Mouse (Mus musculus): ENCODE results near the gene Cnga1. TPM values are rescaled to one million over a fixed set of nuclear protein-coding genes. Genes with fewer than 3 reads are reported as not detected.

The Cnga1 gene
- total and polyA plus RNA-seq, 3 experiments = not detected

- in situ Hi-C loops (cut with MboI; ENCODE audit: low pct_ligation_motif_present, low pct_unique_long_range_greater_than_20kb, low sequenced_read_pairs) = no loop called here
- no peaks in the 10 kb centered on the region for H3K27me3 ChIP-seq (replicated peaks)
- no peak overlapping the region for H3K4me2 ChIP-seq (ENCODE audit: insufficient read depth, low read depth, poor library complexity, severe bottlenecking)
Observed at GRCm38 (mm10) chr5:72664854-72665253, 20.8 kb upstream of the Cnga1 start.

GRCm38 (mm10) chr5:72664126-72664525 lies 20.1 kb upstream of the Cnga1 start:
- in situ Hi-C loops (cut with MboI; ENCODE audit: low pct_ligation_motif_present, low pct_unique_long_range_greater_than_20kb, low sequenced_read_pairs) = no loop called here
- no peaks in the 10 kb centered on the region for H3K36me3 ChIP-seq (replicated peaks in 1 of 2; ENCODE audit: control insufficient read depth in 1 of 2, insufficient read depth in 1 of 2, low read length in 1 of 2)
- no peaks in the 10 kb centered on the region; a peak in 1 of 4 replicates for H3K4me1 ChIP-seq (ENCODE audit: control insufficient read depth in 1 of 2, insufficient read depth in 2 of 2)
- no peak overlapping the region for H3K9ac ChIP-seq (ENCODE audit: insufficient read depth, low read depth)
- DNase-seq (ENCODE audit: extremely low read depth) = no peak
- TF ChIP-seq MXI1 (IDR thresholded peaks at IDR 0.05; ENCODE audit: low read depth, low read length) (no peak), NELFE (IDR thresholded peaks at IDR 0.05; ENCODE audit: low read depth, low read length) (no peak), PAX5 (IDR thresholded peaks at IDR 0.05; ENCODE audit: low read length) (no peak), JUN (IDR thresholded peaks at IDR 0.05; ENCODE audit: insufficient read depth, low read depth, low read length) (no peak), POLR2AphosphoS2 (IDR thresholded peaks at IDR 0.05; ENCODE audit: low read depth, low read length) (no peak), ZNF384 (IDR thresholded peaks at IDR 0.05; ENCODE audit: low read depth, low read length) (no peak), MYC (IDR thresholded peaks at IDR 0.05; ENCODE audit: low read depth, low read length) (no peak), POLR2A (IDR thresholded peaks at IDR 0.05; ENCODE audit: low read depth, low read length) (no peak), RCOR1 (conservative IDR thresholded peaks at IDR 0.05; ENCODE audit: low read depth, low read length) (no peak), MEF2A (IDR thresholded peaks at IDR 0.05; ENCODE audit: borderline replicate concordance, low read depth, low read length) (no peak)
- H3K4me2 ChIP-seq (ENCODE audit: insufficient read depth, low read depth, poor library complexity, severe bottlenecking) = no peak overlapping the region
- H3K79me2 ChIP-seq (replicated peaks; ENCODE audit: control insufficient read depth, extremely low read depth, insufficient read depth, poor library complexity, severe bottlenecking) = no peaks in the 10 kb centered on the region
- H3K27ac ChIP-seq (ENCODE audit: insufficient read depth, low read depth) = no peak overlapping the region
- H3K4me3 ChIP-seq (replicated peaks in 1 of 3; ENCODE audit: low read depth in 2 of 3, low read length in 2 of 3, poor library complexity in 1 of 3) = no peak overlapping the region
- no peaks in the 10 kb centered on the region for H3K9me3 ChIP-seq (replicated peaks; ENCODE audit: low read length)
- dilution Hi-C loops (cut with MboI; ENCODE audit: extremely low pct_ligation_motif_present, extremely low pct_unique_long_range_greater_than_20kb, low sequenced_read_pairs) = no loop called here
- no peaks in the 10 kb centered on the region for H3K27me3 ChIP-seq (replicated peaks)

More at GRCm38 (mm10) chr5:72664854-72665253, 20.8 kb upstream of the Cnga1 start:
- no peak for DNase-seq (ENCODE audit: extremely low read depth)
- no peak overlapping the region for H3K27ac ChIP-seq (ENCODE audit: insufficient read depth, low read depth)
- no peak overlapping the region for H3K9ac ChIP-seq (ENCODE audit: insufficient read depth, low read depth)
- no peak overlapping the region for H3K4me3 ChIP-seq (replicated peaks in 1 of 3; ENCODE audit: low read depth in 2 of 3, low read length in 2 of 3, poor library complexity in 1 of 3)
- H3K36me3 ChIP-seq (replicated peaks in 1 of 2; ENCODE audit: control insufficient read depth in 1 of 2, insufficient read depth in 1 of 2, low read length in 1 of 2) = no peaks in the 10 kb centered on the region
- no peaks in the 10 kb centered on the region; a peak in 1 of 4 replicates for H3K4me1 ChIP-seq (ENCODE audit: control insufficient read depth in 1 of 2, insufficient read depth in 2 of 2)
- dilution Hi-C loops (cut with MboI; ENCODE audit: extremely low pct_ligation_motif_present, extremely low pct_unique_long_range_greater_than_20kb, low sequenced_read_pairs) = no loop called here
- no peaks in the 10 kb centered on the region for H3K9me3 ChIP-seq (replicated peaks; ENCODE audit: low read length)
- H3K79me2 ChIP-seq (replicated peaks; ENCODE audit: control insufficient read depth, extremely low read depth, insufficient read depth, poor library complexity, severe bottlenecking) = no peaks in the 10 kb centered on the region
- TF ChIP-seq NELFE (IDR thresholded peaks at IDR 0.05; ENCODE audit: low read depth, low read length) (no peak), USF2 (conservative IDR thresholded peaks at IDR 0.05; ENCODE audit: low read depth, low read length) (no peak), ZC3H11A (IDR thresholded peaks at IDR 0.05; ENCODE audit: low read depth, low read length) (no peak), ZMIZ1 (IDR thresholded peaks at IDR 0.05; ENCODE audit: low read depth, low read length) (no peak), MYC (IDR thresholded peaks at IDR 0.05; ENCODE audit: low read depth, low read length) (no peak), JUN (IDR thresholded peaks at IDR 0.05; ENCODE audit: insufficient read depth, low read depth, low read length) (no peak), EP300 (IDR thresholded peaks at IDR 0.05; ENCODE audit: low read length) (no peak), RCOR1 (conservative IDR thresholded peaks at IDR 0.05; ENCODE audit: low read depth, low read length) (no peak), UBTF (IDR thresholded peaks at IDR 0.05; ENCODE audit: low read depth, low read length) (no peak), MEF2A (IDR thresholded peaks at IDR 0.05; ENCODE audit: borderline replicate concordance, low read depth, low read length) (no peak), MAFK (IDR thresholded peaks at IDR 0.05; ENCODE audit: insufficient replicate concordance, low read length) (no peak), ZKSCAN1 (IDR thresholded peaks at IDR 0.05; ENCODE audit: borderline replicate concordance, low read depth, low read length) (no peak), MAX (IDR thresholded peaks at IDR 0.05; ENCODE audit: low read length) (no peak)
